Comparison of ENCODE assay signal across 28 mouse cellular contexts in genomic region chr7:79819515-79819914, GRCm38 (mm10). TPM values are rescaled to one million over a fixed set of nuclear protein-coding genes. Genes with fewer than 3 reads are reported as not detected.
DNase-seq lines count a peak whose midpoint lies in the region; ATAC-seq lines count a peak whose summit lies in the region.
"Had no signal": no experiment of that assay in that cellular context is flagged by ENCODE, and none has a peak within 500 bp of the region (broad histone marks: within the 10 kb centered on the region; RNA-seq: fewer than 3 reads in every experiment).

No protein-coding gene starts in this region.

- peaks cover 4% of the 10 kb centered on the region; the same call in 1 of the 2 replicates for H3K36me3 ChIP-seq in heart, embryonic 11.5 days (ENCODE audit: control insufficient read depth, insufficient read depth, low read length)
- peaks cover 2% of the 10 kb centered on the region; the same call in 1 of the 2 replicates for H3K36me3 ChIP-seq in intestine, embryonic 16.5 days (ENCODE audit: control insufficient read depth, insufficient read depth, low read length)
- H3K36me3 ChIP-seq in liver, embryonic 11.5 days (ENCODE audit: control insufficient read depth, insufficient read depth, low read length): no peaks in the 10 kb centered on the region
- H3K36me3 ChIP-seq: G1E; hindbrain, embryonic 12.5 days; midbrain, embryonic 10.5 days had no signal

- H3K9ac ChIP-seq in heart, embryonic 11.5 days (ENCODE audit: low read depth, low read length): no peak overlapping the region
- no peak overlapping the region for H3K9ac ChIP-seq in intestine, embryonic 16.5 days (ENCODE audit: low read depth, low read length)
- H3K9ac ChIP-seq in liver, embryonic 11.5 days (ENCODE audit: low read depth, low read length): no peak overlapping the region
- H3K9ac ChIP-seq: embryonic facial prominence, embryonic 15.5 days; hindbrain, embryonic 12.5 days; liver, postnatal 0 days had no signal

- peaks cover 20% of the 10 kb centered on the region for H3K4me1 ChIP-seq in heart, embryonic 11.5 days (ENCODE audit: control insufficient read depth, insufficient read depth, low read length)
- peaks cover 20% of the 10 kb centered on the region for H3K4me1 ChIP-seq in intestine, embryonic 16.5 days (ENCODE audit: control insufficient read depth, insufficient read depth, low read length)
- peaks cover 13% of the 10 kb centered on the region for H3K4me1 ChIP-seq in liver, embryonic 11.5 days (replicated peaks; ENCODE audit: control insufficient read depth, insufficient read depth, low read length)
- H3K4me1 ChIP-seq: hindbrain, embryonic 12.5 days had no signal

- no peak for DNase-seq in heart, adult 9 months (ENCODE audit: low spot score in 2 of 2)
- peak; percentile 35 for DNase-seq in testis, postnatal 14 days (ENCODE audit: low spot score)
- no peak for DNase-seq in testis, postnatal 10 days (ENCODE audit: low spot score)
- no peak for DNase-seq in liver, embryonic 11.5 days (ENCODE audit: low spot score)
- DNase-seq in spleen, adult 12 weeks (ENCODE audit: low spot score): no peak
- DNase-seq: adrenal gland, postnatal 10 days; cerebellum, adult 2 months; cerebellum, postnatal 25 days; gastrocnemius, adult 2 months; kidney, adult 9 months; kidney, postnatal 25 days; liver; liver, postnatal 0 days; thymus, postnatal 36 days had no signal

- ATAC-seq in heart, embryonic 11.5 days (replicated peaks; ENCODE audit: insufficient number of reproducible peaks, low FRiP score, low TSS enrichment): peak; percentile 75
- peak; percentile 90 for ATAC-seq in intestine, embryonic 16.5 days
- no peak for ATAC-seq in liver, embryonic 11.5 days (replicated peaks; ENCODE audit: low FRiP score)
- ATAC-seq: CD4-positive, CD25-positive, alpha-beta regulatory T cell, adult 4 months; forebrain, embryonic 14.5 days; liver, postnatal 0 days; lung, postnatal 0 days had no signal

- no peaks in the 10 kb centered on the region for H3K27me3 ChIP-seq in heart, embryonic 11.5 days (ENCODE audit: control insufficient read depth, insufficient read depth, low read length)
- no peaks in the 10 kb centered on the region for H3K27me3 ChIP-seq in intestine, embryonic 16.5 days (replicated peaks; ENCODE audit: control insufficient read depth, insufficient read depth, low read length)
- H3K27me3 ChIP-seq in liver, embryonic 11.5 days (replicated peaks; ENCODE audit: control insufficient read depth, insufficient read depth, low read length): 0 out of 2 replicates have a peak, but pooled peaks cover 3% of the 10 kb centered on the region
- H3K27me3 ChIP-seq: embryonic facial prominence, embryonic 15.5 days had no signal

- no peak overlapping the region for H3K4me3 ChIP-seq in heart, embryonic 11.5 days (ENCODE audit: low read depth, low read length)
- no peak overlapping the region for H3K4me3 ChIP-seq in intestine, embryonic 16.5 days (ENCODE audit: low read length)
- no peak overlapping the region for H3K4me3 ChIP-seq in liver, embryonic 11.5 days (ENCODE audit: low read depth, low read length)
- H3K4me3 ChIP-seq: embryonic facial prominence, embryonic 15.5 days; gastrocnemius, adult 2 months; hindbrain, embryonic 12.5 days; layer of hippocampus, adult 2 months; limb, embryonic 10.5 days; midbrain, embryonic 10.5 days had no signal

- no peak overlapping the region for H3K4me2 ChIP-seq in heart, embryonic 11.5 days
- H3K4me2 ChIP-seq in intestine, embryonic 16.5 days (ENCODE audit: low read depth, low read length): no peak overlapping the region
- H3K4me2 ChIP-seq in liver, embryonic 11.5 days: no peak overlapping the region
- H3K4me2 ChIP-seq: embryonic facial prominence, embryonic 15.5 days; hindbrain, embryonic 12.5 days had no signal

- WGBS in heart, embryonic 11.5 days (ENCODE audit: insufficient replicate concordance): 14% methylated on average over 4 of the region's 4 CpGs
- WGBS in intestine, embryonic 16.5 days: 26% methylated on average over 4 of the region's 4 CpGs
- WGBS in liver, embryonic 11.5 days: 17% methylated on average over 4 of the region's 4 CpGs

- no peaks in the 10 kb centered on the region for H3K9me3 ChIP-seq in heart, embryonic 11.5 days (replicated peaks; ENCODE audit: control insufficient read depth, low read length)
- no peaks in the 10 kb centered on the region for H3K9me3 ChIP-seq in intestine, embryonic 16.5 days (ENCODE audit: control insufficient read depth, low read length)
- no peaks in the 10 kb centered on the region for H3K9me3 ChIP-seq in liver, embryonic 11.5 days (ENCODE audit: control insufficient read depth, low read length)
- H3K9me3 ChIP-seq: embryonic facial prominence, embryonic 15.5 days; G1E; limb, embryonic 10.5 days; midbrain, embryonic 10.5 days had no signal

- no peak overlapping the region for H3K27ac ChIP-seq in heart, embryonic 11.5 days (ENCODE audit: low read depth, low read length)
- peak overlapping the region; percentile 54 for H3K27ac ChIP-seq in intestine, embryonic 16.5 days (ENCODE audit: low read length)
- H3K27ac ChIP-seq in liver, embryonic 11.5 days (ENCODE audit: low read depth, low read length): no peak overlapping the region
- H3K27ac ChIP-seq: embryonic facial prominence, embryonic 15.5 days; gastrocnemius, adult 2 months; hindbrain, embryonic 12.5 days; layer of hippocampus, adult 2 months; limb, embryonic 10.5 days; macrophage; midbrain, embryonic 10.5 days had no signal

RNA-seq across cellular contexts. Expression of gene Mesp2, which starts 9.0 kb away (rescaled TPM):
- 0.48 and 0.67 TPM in 2 replicates for polyA plus RNA-seq in heart, embryonic 11.5 days (2014; fragmentation: Nextera tagmentation; extraction: Ambion mirVana)
- polyA plus RNA-seq in intestine, embryonic 16.5 days (2015; fragmentation: Nextera tagmentation; extraction: Ambion mirVana): 2.6 and 3.1 TPM in 2 replicates
- polyA plus RNA-seq in liver, embryonic 11.5 days (2014; fragmentation: Nextera tagmentation; extraction: Ambion mirVana): 0.11 and 0.21 TPM in 2 replicates
- polyA plus RNA-seq: G1E, macrophage had no signal

RNA-seq across cellular contexts. Expression of gene Mesp1, which starts 25.9 kb away (rescaled TPM):
- 0.17 TPM in 1 of 2 replicates, not detected in the other for polyA plus RNA-seq in heart, embryonic 11.5 days (2014; fragmentation: Nextera tagmentation; extraction: Ambion mirVana)
- polyA plus RNA-seq in intestine, embryonic 16.5 days (2015; fragmentation: Nextera tagmentation; extraction: Ambion mirVana): 0.28 TPM in 1 of 2 replicates, not detected in the other
- not detected in 2 replicates for polyA plus RNA-seq in liver, embryonic 11.5 days (2014; fragmentation: Nextera tagmentation; extraction: Ambion mirVana)
- polyA plus RNA-seq: CD4-positive, CD25-positive, alpha-beta regulatory T cell, adult 4 months; cerebellum, adult 2 months; forebrain, embryonic 14.5 days; G1E; heart, postnatal 0 days; limb, embryonic 10.5 days; liver, postnatal 0 days; macrophage; neural tube, embryonic 14.5 days had no signal

RNA-seq across cellular contexts. Expression of gene Anpep, which starts 41.3 kb away (rescaled TPM):
- 7.7 and 9.9 TPM in 2 replicates for polyA plus RNA-seq in heart, embryonic 11.5 days (2014; fragmentation: Nextera tagmentation; extraction: Ambion mirVana)
- polyA plus RNA-seq in intestine, embryonic 16.5 days (2015; fragmentation: Nextera tagmentation; extraction: Ambion mirVana): 248 and 311 TPM in 2 replicates
- polyA plus RNA-seq in liver, embryonic 11.5 days (2014; fragmentation: Nextera tagmentation; extraction: Ambion mirVana): 24.2 and 28.5 TPM in 2 replicates
- polyA plus RNA-seq: G1E had no signal
